Mouse (Mus musculus): Measurements from ENCODE around the gene Gmcl1. TPM values are rescaled to one million over a fixed set of nuclear protein-coding genes. Genes with fewer than 3 reads are reported as not detected.

Gmcl1 gene
- total RNA-seq, 2 experiments from 2014 or later = 30.7 to 33.9 TPM

DNA sequence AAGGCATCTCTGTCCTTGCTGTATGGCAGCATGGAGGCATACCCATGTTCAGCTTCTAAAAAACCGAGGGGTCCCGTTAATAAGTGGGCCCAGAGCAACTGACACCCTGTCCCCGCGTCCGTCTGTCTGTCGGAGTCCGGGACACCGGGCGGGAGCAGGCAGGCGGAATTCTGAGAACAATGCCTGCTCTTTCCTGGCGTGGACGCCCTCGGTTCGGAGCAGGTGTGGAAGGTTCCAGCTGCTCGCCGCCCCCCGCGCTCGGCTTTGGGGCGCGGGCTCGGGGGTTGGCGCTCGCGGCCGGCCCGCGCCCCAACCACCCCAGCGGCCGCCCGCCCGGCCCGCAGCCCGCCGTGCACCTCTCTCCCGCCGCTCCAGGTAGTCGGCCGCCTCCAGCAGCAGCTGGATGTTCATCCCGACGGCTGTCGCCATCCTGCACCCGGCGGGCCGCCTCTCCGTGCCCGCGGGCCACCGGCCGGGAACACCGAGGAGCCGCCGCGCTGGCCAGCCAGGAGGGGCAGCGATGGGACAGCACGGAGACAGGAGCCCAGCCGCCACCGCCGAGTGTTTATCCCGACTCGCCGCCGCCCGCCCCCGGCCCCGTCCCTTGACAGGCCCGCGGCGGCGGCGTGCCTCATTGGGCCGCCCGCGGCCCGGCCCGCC, 64.5 kb downstream of the Gmcl1 start, which contains the start of gene Mxd1:
Gene Mxd1 (minus strand): TSS at position 582 of the 660 bp plus-strand sequence.
- intact Hi-C loops (cut with DNase I) = loop anchor here (1.0 to 5.0 kb wide), 2 partner anchors 83 to 121 kb away; no protein-coding TSS in a partner anchor
- DNase-seq (ENCODE audit: low spot score in 2 of 2) = no peak

DNA sequence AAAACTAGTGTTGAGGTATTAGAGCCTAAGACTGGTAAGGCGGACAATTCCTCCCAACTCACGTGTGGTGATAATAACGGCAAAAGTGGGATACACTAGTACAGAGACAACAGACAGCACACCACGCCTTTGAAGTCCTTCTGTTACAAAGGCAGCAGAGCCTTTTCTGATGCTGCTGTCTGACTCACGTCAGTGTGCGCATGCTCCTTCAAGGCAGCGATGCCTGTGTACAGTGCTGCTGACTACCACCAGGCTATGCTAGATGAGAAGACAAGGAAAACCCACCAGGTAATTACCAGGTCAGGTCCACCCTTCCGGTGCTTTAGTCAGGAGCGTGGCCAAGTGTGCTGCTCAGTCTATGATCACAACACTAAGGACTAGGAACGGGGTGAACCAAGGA, 66.1 kb downstream of the Gmcl1 start:
- no peak for DNase-seq (ENCODE audit: low spot score in 2 of 2)
- intact Hi-C loops (cut with DNase I) = loop anchor here (5.0 kb wide), 1 partner anchor 120 kb away; no protein-coding TSS in a partner anchor

DNA sequence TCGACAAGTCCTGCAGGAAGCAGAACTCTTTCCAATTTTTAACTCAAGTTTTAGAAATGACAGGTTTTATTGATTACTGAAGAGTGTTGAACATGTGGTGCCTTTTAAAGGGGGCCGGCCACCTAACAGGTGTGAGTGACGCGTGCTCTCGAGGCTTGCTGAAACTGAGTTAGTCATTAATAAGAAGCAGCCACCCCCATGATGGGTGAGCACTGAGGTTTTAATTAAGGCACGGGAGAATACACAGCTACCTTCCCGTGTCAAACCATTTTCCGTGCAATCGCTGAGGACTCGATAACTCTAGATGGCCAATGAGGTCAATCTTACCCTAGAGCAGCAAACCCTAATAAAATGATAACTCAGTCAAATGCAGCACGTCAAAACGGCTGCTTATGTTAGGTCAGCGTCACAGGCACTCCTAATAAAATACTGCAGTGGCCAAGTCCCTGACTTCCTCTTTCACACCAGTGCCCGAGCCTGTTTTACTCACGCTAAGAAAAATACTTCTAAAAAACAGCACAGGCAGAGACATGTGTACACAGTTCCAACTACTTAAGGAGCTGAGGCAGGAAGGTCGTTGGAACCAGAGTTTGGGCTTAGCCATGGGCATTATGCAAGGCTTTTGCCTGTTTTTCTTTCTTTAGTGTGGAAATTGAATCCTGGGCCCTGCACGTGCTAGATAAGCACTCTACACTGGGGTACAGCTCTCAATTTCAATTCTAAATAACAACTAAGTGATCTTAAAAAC, 67.4 kb downstream of the Gmcl1 start:
- intact Hi-C loops (cut with DNase I) = loop anchor here (5.0 kb wide), 1 partner anchor 118 kb away; no protein-coding TSS in a partner anchor
- no peak for DNase-seq (ENCODE audit: low spot score in 2 of 2)

DNA sequence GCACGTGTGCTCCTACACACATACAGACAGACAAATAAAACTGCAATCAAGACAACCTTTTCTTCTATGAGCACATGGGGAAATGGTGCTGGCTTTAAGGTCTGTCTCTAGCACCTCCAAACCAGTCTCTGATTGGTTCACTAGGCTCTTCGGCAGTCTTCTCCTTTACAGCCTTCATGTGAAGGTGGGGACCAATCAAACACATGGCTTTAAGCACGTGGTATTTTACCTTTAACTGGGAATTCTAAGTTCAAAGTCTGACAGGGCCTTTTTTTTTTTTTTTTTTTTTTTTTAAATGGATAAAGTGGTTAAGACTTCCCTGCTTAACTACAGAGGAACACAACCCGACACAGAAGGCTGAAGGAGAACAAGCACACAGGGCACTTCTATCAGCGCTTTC, 68.1 kb downstream of the Gmcl1 start:
- intact Hi-C loops (cut with DNase I) = loop anchor here (5.0 kb wide), 1 partner anchor 118 kb away; no protein-coding TSS in a partner anchor
- DNase-seq (ENCODE audit: low spot score in 2 of 2) = no peak

DNA sequence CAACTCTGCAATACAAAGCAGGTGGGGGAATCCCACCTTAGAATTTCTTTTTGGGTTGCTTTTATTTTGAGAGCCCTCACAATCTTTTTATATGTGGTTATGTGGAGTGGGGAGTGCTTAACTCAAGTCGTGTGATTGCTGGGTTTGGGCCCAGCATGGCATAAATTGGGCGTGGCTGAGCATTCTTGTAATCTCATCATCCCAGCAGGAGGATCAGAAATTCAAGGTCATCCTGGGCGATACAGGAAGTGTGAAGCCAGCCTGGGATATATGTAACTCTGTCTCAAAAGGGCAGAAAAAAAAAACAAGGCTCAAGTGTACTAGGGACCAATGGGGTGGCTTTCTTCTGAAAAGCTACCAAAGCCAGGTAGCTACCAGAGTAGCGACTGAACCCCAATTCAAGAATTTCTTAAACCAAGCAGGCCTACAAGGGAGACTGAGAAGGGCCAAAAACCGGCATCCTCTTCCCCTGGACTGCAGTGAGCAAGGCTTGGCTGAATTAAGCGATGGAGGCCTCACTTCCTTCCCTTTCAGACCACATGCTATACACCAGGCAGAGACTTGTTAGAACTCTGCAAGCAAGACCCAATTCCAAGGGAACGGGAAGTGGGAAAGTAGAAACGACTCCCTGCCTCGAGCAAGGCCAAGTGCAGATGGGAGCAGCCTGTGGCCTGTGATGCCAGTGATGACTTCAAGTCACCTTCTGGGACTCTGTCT, 72.9 kb downstream of the Gmcl1 start:
- DNase-seq (ENCODE audit: low spot score in 2 of 2) = no peak
- intact Hi-C loops (cut with DNase I) = no loop called here

- no peak for DNase-seq (ENCODE audit: low spot score in 2 of 2)
- intact Hi-C loops (cut with DNase I) = no loop called here
Measured at GRCm38 (mm10) chr6:86658501-86658900, 74.7 kb downstream of the Gmcl1 start.

GRCm38 (mm10) chr6:86654270-86654916, 78.8 kb downstream of the Gmcl1 start:
- intact Hi-C loops (cut with DNase I) = no loop called here
- no peak for DNase-seq (ENCODE audit: low spot score in 2 of 2)

GRCm38 (mm10) chr6:86653026-86653425, 80.2 kb downstream of the Gmcl1 start:
- intact Hi-C loops (cut with DNase I) = no loop called here
- DNase-seq (ENCODE audit: low spot score in 2 of 2) = no peak

GRCm38 (mm10) chr6:86646143-86646542, 87.0 kb downstream of the Gmcl1 start:
- no peak for DNase-seq (ENCODE audit: low spot score in 2 of 2)
- intact Hi-C loops (cut with DNase I) = no loop called here

DNA sequence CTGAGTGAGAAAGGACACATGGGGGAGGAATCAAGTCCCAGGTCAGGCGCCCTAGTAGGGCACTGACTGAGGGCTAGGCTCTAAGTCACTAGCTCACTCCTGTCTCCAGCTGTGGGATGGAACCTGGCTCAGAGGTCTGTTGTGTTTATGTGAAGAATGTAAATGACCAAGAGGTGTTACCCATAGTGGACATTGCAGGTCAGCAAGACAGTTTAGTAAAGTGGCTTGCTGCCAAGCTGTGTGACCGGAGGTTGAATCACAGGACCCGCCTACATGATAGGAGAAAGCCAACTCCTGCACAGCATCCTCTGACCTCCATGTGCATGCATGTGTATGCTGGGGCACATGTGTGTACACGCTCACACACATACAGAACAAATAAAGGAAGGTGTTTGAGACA, 87.6 kb downstream of the Gmcl1 start:
- no peak for DNase-seq (ENCODE audit: low spot score in 2 of 2)
- intact Hi-C loops (cut with DNase I) = no loop called here

GRCm38 (mm10) chr6:86644775-86645400, 88.3 kb downstream of the Gmcl1 start:
- intact Hi-C loops (cut with DNase I) = no loop called here

More at GRCm38 (mm10) chr6:86644775-86645400, 88.3 kb downstream of the Gmcl1 start:
- no peak for DNase-seq (ENCODE audit: low spot score in 2 of 2)

Other genes with a start within 250 kb of the Gmcl1 start
- gene Pcbp1, start 207.1 kb downstream of the Gmcl1 start, total RNA-seq (2021) = 100 to 1,000 TPM; 183 to 189 TPM
- gene Asprv1, start 105.2 kb downstream of the Gmcl1 start, total RNA-seq (2021) = 1 to 10 TPM; 1.1 to 2.3 TPM
- gene Mxd1, start 64.2 kb downstream of the Gmcl1 start, total RNA-seq (2021) = 10 to 100 TPM; 22.2 to 29.9 TPM
- gene Snrnp27, start 48.9 kb downstream of the Gmcl1 start, total RNA-seq (2021) = 10 to 100 TPM; 57.6 to 58.1 TPM
- 1 to 10 TPM; 4.2 to 5.9 TPM for gene Anxa4, start 60.2 kb upstream of the Gmcl1 start, total RNA-seq (2021)
- gene Aak1, start 116.1 kb upstream of the Gmcl1 start, total RNA-seq (2021) = 100 to 1,000 TPM; 395 to 402 TPM

All from left cerebral cortex, postnatal 25 days (tissue).